25 mouse cellular contexts compared by ENCODE assay signal in the genomic region with DNA sequence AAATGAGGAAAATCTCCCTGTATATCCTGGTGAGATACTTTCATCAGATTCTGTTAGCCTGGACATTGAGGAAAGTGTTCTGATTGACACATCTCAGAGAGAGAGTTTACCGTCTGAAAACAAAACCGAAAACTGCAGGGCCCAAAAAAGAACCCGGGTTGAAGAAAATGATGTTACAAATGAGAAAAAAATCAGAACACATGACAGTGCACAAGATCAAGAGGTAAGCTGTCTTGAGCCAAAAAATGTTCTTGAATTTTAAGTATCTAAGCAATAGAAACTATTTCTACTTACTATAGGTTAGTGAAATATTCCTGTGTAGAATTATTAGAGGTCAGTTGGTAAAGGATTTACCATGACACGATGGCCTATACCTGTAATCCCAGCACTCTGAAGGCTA.
"Had no signal": no experiment of that assay in that cellular context is flagged by ENCODE, and none has a peak within 500 bp of the region (broad histone marks: within the 10 kb centered on the region; RNA-seq: fewer than 3 reads in every experiment).

No protein-coding gene starts in this region.

- H3K27ac ChIP-seq: embryonic facial prominence, embryonic 10.5 days; embryonic facial prominence, embryonic 12.5 days; embryonic facial prominence, embryonic 13.5 days; embryonic facial prominence, embryonic 15.5 days; forebrain, embryonic 10.5 days; forebrain, embryonic 12.5 days; forebrain, embryonic 13.5 days; forebrain, embryonic 15.5 days; gastrocnemius, adult 2 months; heart, adult 2 months had no signal

- H3K4me3 ChIP-seq: embryonic facial prominence, embryonic 10.5 days; embryonic facial prominence, embryonic 12.5 days; embryonic facial prominence, embryonic 13.5 days; embryonic facial prominence, embryonic 15.5 days; erythroblast, embryonic 14.5 days; forebrain, embryonic 10.5 days; forebrain, embryonic 12.5 days; forebrain, embryonic 13.5 days; forebrain, embryonic 15.5 days; gastrocnemius, adult 2 months; heart, adult 2 months had no signal

- H3K9ac ChIP-seq: embryonic facial prominence, embryonic 12.5 days; embryonic facial prominence, embryonic 13.5 days; embryonic facial prominence, embryonic 15.5 days; forebrain, embryonic 12.5 days; forebrain, embryonic 13.5 days; forebrain, embryonic 15.5 days; forebrain, postnatal 0 days had no signal

- H3K27me3 ChIP-seq: embryonic facial prominence, embryonic 12.5 days; embryonic facial prominence, embryonic 13.5 days; embryonic facial prominence, embryonic 15.5 days; forebrain, embryonic 12.5 days; forebrain, embryonic 13.5 days; forebrain, embryonic 15.5 days had no signal

- H3K9me3 ChIP-seq: embryonic facial prominence, embryonic 10.5 days; embryonic facial prominence, embryonic 12.5 days; embryonic facial prominence, embryonic 13.5 days; embryonic facial prominence, embryonic 15.5 days; forebrain, embryonic 10.5 days; forebrain, embryonic 12.5 days; forebrain, embryonic 13.5 days; forebrain, embryonic 15.5 days had no signal

- H3K4me2 ChIP-seq: embryonic facial prominence, embryonic 12.5 days; embryonic facial prominence, embryonic 13.5 days; embryonic facial prominence, embryonic 15.5 days; forebrain, embryonic 12.5 days; forebrain, embryonic 13.5 days; forebrain, embryonic 15.5 days had no signal

- H3K4me1 ChIP-seq: embryonic facial prominence, embryonic 10.5 days; embryonic facial prominence, embryonic 12.5 days; embryonic facial prominence, embryonic 13.5 days; embryonic facial prominence, embryonic 15.5 days; forebrain, embryonic 10.5 days; forebrain, embryonic 12.5 days; forebrain, embryonic 13.5 days; forebrain, embryonic 15.5 days had no signal

- DNase-seq: cerebellum, adult 9-10 months; cerebellum, adult 9-11 months; cerebellum, postnatal 10 days; cerebellum, postnatal 14 days; cerebellum, postnatal 25 days; cerebellum, postnatal 36 days; embryo, embryonic 11 days; forebrain, postnatal 0 days; gastrocnemius, adult 2 months; gastrocnemius, postnatal 10 days; gastrocnemius, postnatal 14 days; gastrocnemius, postnatal 25 days; gastrocnemius, postnatal 36 days; heart, adult 11 months; heart, adult 18-20 months; heart, adult 2 months had no signal
